Mouse (Mus musculus) MEL (cell line): Measurements from ENCODE around the gene Syt2.

Source experiments
- CTCF ChIP-seq, 3 experiments: IDR thresholded peaks in 2 of 3; conservative IDR thresholded peaks in 1 of 3; 2 replicates each; pipeline ENCODE4 v1.5.1; 2011 to 2012; ENCODE audit warnings: low read length in 3 of 3, low read depth in 2 of 3, mild to moderate bottlenecking in 2 of 3, improper control_type of control experiment in 1 of 3, inconsistent platforms in 1 of 3, mixed read lengths in 1 of 3, moderate library complexity in 1 of 3; ENCODE audit not compliant: control insufficient read depth in 1 of 3, insufficient read depth in 1 of 3, poor library complexity in 1 of 3, severe bottlenecking in 1 of 3
- HCFC1 ChIP-seq: IDR thresholded peaks from 2 replicates; pipeline ENCODE4 v1.6.1; 2012; ENCODE audit warnings: low read depth, mild to moderate bottlenecking, inconsistent platforms, low read length, improper control_type of control experiment, moderate library complexity
- MXI1 ChIP-seq: IDR thresholded peaks from 2 replicates; pipeline ENCODE4 v1.6.1; 2011; ENCODE audit warnings: mild to moderate bottlenecking, low read depth, low read length, improper control_type of control experiment
- POLR2A ChIP-seq, 2 experiments: IDR thresholded peaks; 2 replicates each; pipeline ENCODE4 v1.6.1; 2011 to 2012; ENCODE audit warnings: low read length in 2 of 2, mild to moderate bottlenecking in 2 of 2, control low read depth in 1 of 2, improper control_type of control experiment in 1 of 2, low read depth in 1 of 2, moderate library complexity in 1 of 2; ENCODE audit not compliant: control insufficient read depth in 1 of 2, insufficient read depth in 1 of 2, poor library complexity in 1 of 2
- USF1 ChIP-seq: IDR thresholded peaks from 2 replicates; pipeline ENCODE4 v1.6.1; 2014; ENCODE audit warnings: low read depth, mild to moderate bottlenecking, inconsistent platforms, low read length, improper control_type of control experiment, moderate library complexity

- TF ChIP-seq CTCF (IDR thresholded peaks at IDR 0.05 in 2 of 3, conservative IDR thresholded peaks at IDR 0.05 in 1 of 3; ENCODE audit: control insufficient read depth in 1 of 3, insufficient read depth in 1 of 3, low read depth in 2 of 3, low read length in 3 of 3, poor library complexity in 1 of 3, severe bottlenecking in 1 of 3): no peak
- TF ChIP-seq POLR2A (IDR thresholded peaks at IDR 0.05; ENCODE audit: control insufficient read depth in 1 of 2, insufficient read depth in 1 of 2, low read depth in 1 of 2, low read length in 2 of 2, poor library complexity in 1 of 2): no peak
- no peak for TF ChIP-seq USF1
- no peak for TF ChIP-seq MXI1
- no peak for TF ChIP-seq HCFC1
These were observed 159.0 kb downstream of the Syt2 start for GRCm38 (mm10) chr1:134805471-134805870.
